Mouse (Mus musculus) activated CD4-positive, CD25-positive, alpha-beta regulatory T cell, adult 4 months (primary cell): Measurements from ENCODE around the gene Cfap298. TPM values are rescaled to one million over a fixed set of nuclear protein-coding genes. Genes with fewer than 3 reads are reported as not detected.

ENCODE experiments used
- ATAC-seq: one replicate; pipeline ENCODE4 v1.8.0; 2017
- polyA plus RNA-seq, 2 experiments: library from polyadenylated mRNA; unstranded; fragments of 100-300 nt; shearing (Covaris generic); gene quantifications; one replicate each; pipeline ENCODE4 v1.2.1; 2017

Gene Cfap298
- polyA plus RNA-seq: 10 to 100 TPM; 19.6 to 28.3 TPM

GRCm38 (mm10) chr16:90934687-90935328 is at the start of gene Cfap298:
Gene Cfap298 (minus strand): TSS chr16:90935114.
- peak; percentile 98 for ATAC-seq

- ATAC-seq: no peak
Observed at GRCm38 (mm10) chr16:90971004-90971403, 36.1 kb upstream of the Cfap298 start.

- no peak for ATAC-seq
Observed at GRCm38 (mm10) chr16:90966241-90966640, 31.3 kb upstream of the Cfap298 start.

GRCm38 (mm10) chr16:90964302-90964701 is 29.4 kb upstream of the Cfap298 start:
- ATAC-seq: no peak

GRCm38 (mm10) chr16:90963866-90964265 is 29.0 kb upstream of the Cfap298 start:
- ATAC-seq: no peak

- no peak for ATAC-seq
Observed at GRCm38 (mm10) chr16:90963231-90963630, 28.3 kb upstream of the Cfap298 start.

- no peak for ATAC-seq
Observed at GRCm38 (mm10) chr16:90958301-90959085, 23.6 kb upstream of the Cfap298 start.

GRCm38 (mm10) chr16:90955494-90955893 is 20.6 kb upstream of the Cfap298 start:
- ATAC-seq: no peak

- ATAC-seq: no peak
Observed at GRCm38 (mm10) chr16:90953770-90954169, 18.9 kb upstream of the Cfap298 start.

- no peak for ATAC-seq
Observed at GRCm38 (mm10) chr16:90953147-90953546, 18.2 kb upstream of the Cfap298 start.

- ATAC-seq: no peak
Observed at GRCm38 (mm10) chr16:90950354-90950963, 15.5 kb upstream of the Cfap298 start.

- ATAC-seq: no peak
Observed at GRCm38 (mm10) chr16:90946977-90947376, 12.1 kb upstream of the Cfap298 start.

GRCm38 (mm10) chr16:90941246-90941645 is 6.3 kb upstream of the Cfap298 start:
- ATAC-seq: no peak

- ATAC-seq: peak; percentile 65
Observed at GRCm38 (mm10) chr16:90934193-90934686, 674 bp downstream of the Cfap298 start.

- ATAC-seq: no peak
Observed at GRCm38 (mm10) chr16:90933534-90934176, 1.3 kb downstream of the Cfap298 start.

- ATAC-seq: no peak
Observed at GRCm38 (mm10) chr16:90927446-90927845, 7.5 kb downstream of the Cfap298 start.

- no peak for ATAC-seq
Observed at GRCm38 (mm10) chr16:90925461-90925860, 9.5 kb downstream of the Cfap298 start.

GRCm38 (mm10) chr16:90924606-90925370 is 10.1 kb downstream of the Cfap298 start:
- ATAC-seq: no peak

GRCm38 (mm10) chr16:90921471-90922159 is 13.3 kb downstream of the Cfap298 start:
- ATAC-seq: no peak

GRCm38 (mm10) chr16:90917156-90917555 is 17.8 kb downstream of the Cfap298 start:
- no peak for ATAC-seq

- no peak for ATAC-seq
Observed at GRCm38 (mm10) chr16:90916040-90916481, 18.9 kb downstream of the Cfap298 start.
